Mouse (Mus musculus): Measurements from ENCODE around the gene Ppox. TPM values are rescaled to one million over a fixed set of nuclear protein-coding genes. Genes with fewer than 3 reads are reported as not detected.
"Not testable (repeated sequence)": the region's sequence is repeated elsewhere in the genome, so short reads cannot be mapped to it uniquely, and the experiment has no call there.

The Ppox gene
- polyA plus RNA-seq, 1 experiment, result 9.0 TPM

DNA sequence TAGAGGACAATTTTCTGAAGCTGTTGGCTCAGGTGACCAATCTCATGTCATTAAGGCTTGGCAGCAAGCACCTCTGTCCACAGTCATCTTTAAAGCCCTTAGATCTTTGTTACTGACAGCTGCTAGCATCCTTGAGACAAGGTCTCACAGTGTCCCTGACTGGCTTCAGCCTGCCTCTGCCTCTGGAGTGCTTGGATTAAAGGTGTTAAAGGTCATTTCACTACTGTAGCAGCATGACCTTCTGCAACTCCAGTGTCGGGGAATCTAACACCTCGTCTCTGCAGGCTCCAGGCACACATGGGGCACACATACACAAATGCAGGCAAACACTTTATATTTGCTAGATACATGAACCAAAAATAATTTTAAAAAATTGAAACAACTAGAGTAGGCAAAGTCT, 44.6 kb upstream of the Ppox start:
- H3K4me3 ChIP-seq (ENCODE audit: insufficient read depth, poor library complexity, severe bottlenecking), result no peak overlapping the region
- peaks cover 65% of the 10 kb centered on the region for H3K79me2 ChIP-seq (ENCODE audit: control insufficient read depth, insufficient read depth)
- H3K36me3 ChIP-seq (ENCODE audit: control insufficient read depth, insufficient read depth), result peaks cover 7% of the 10 kb centered on the region
- no peaks in the 10 kb centered on the region for H3K27me3 ChIP-seq (ENCODE audit: control insufficient read depth, insufficient read depth, insufficient read length)
- no peak overlapping the region for H3ac ChIP-seq (ENCODE audit: control insufficient read depth, insufficient read length, low read depth)
- H3K79me3 ChIP-seq (ENCODE audit: low read depth), result peaks cover 38% of the 10 kb centered on the region
- TF ChIP-seq MYOG (IDR thresholded peaks at IDR 0.05; ENCODE audit: control insufficient read depth, extremely low read depth, insufficient read length), result no peak

DNA sequence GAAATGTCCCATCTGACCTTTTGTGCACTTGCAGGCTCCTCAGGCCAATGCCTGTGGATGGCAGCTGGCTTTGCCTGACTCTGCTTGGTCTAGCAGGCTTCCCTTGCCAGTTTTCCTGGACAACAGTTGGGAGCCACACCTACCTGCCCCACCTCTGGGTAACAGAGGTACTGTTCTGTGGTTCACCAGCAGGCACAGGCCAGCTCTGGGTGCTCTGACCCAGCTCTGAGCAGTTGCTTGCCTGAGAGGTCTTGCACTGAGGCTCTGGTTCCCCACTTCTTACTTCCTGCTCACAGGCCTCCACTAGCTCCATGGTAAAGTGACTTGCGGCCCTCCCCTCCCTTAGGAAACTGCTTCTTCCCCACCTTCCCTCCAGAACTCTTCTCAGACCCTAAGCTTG, 41.0 kb upstream of the Ppox start:
- Histone ChIP-seq H3K4me3 (ENCODE audit: insufficient read depth, poor library complexity, severe bottlenecking) (no peak overlapping the region), H3K79me2 (ENCODE audit: control insufficient read depth, insufficient read depth) (peaks cover 37% of the 10 kb centered on the region), H3K27me3 (ENCODE audit: control insufficient read depth, insufficient read depth, insufficient read length) (no peaks in the 10 kb centered on the region), H3K79me3 (ENCODE audit: low read depth) (peaks cover 15% of the 10 kb centered on the region), H3ac (ENCODE audit: control insufficient read depth, insufficient read length, low read depth) (no peak overlapping the region), H3K36me3 (ENCODE audit: control insufficient read depth, insufficient read depth) (peaks cover 7% of the 10 kb centered on the region)
- TF ChIP-seq FOSL1 (IDR thresholded peaks at IDR 0.05; ENCODE audit: insufficient read depth, low read length, poor library complexity, severe bottlenecking), result no peak
- TF ChIP-seq CEBPB (IDR thresholded peaks at IDR 0.05; ENCODE audit: low read depth), result no peak
- no peak for TF ChIP-seq MYOD1 (IDR thresholded peaks at IDR 0.05; ENCODE audit: control insufficient read depth, insufficient read length, low read depth)
- TF ChIP-seq MYOG (IDR thresholded peaks at IDR 0.05; ENCODE audit: control insufficient read depth, extremely low read depth, insufficient read length), result no peak
- TF ChIP-seq CTCF (IDR thresholded peaks at IDR 0.05; ENCODE audit: control insufficient read depth, insufficient read depth, insufficient read length), result no peak
- no peak for TF ChIP-seq MAX (IDR thresholded peaks at IDR 0.05)
- TF ChIP-seq USF1 (IDR thresholded peaks at IDR 0.05; ENCODE audit: low read depth), result no peak

DNA sequence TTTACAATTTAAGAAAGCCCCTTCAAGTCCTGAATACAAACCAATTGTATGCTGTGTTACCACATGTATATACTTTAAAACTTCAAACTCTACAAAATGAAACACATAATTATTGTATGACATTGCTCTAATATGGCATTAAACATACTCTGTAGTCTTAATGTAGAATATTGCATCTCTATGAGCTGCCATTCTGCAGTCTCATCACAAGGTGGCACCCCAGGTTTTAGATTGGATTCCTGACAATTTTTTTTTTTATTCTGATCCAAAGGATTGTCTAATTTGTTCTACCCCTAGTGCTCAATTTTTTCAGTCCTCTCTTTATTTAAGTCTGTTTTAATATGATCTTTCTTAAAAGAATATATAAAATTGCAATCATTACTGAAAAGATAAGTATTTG, 40.4 kb upstream of the Ppox start:
- H3K36me3 ChIP-seq (ENCODE audit: control insufficient read depth, insufficient read depth), result peaks cover 6% of the 10 kb centered on the region
- TF ChIP-seq FOSL1 (IDR thresholded peaks at IDR 0.05; ENCODE audit: insufficient read depth, low read length, poor library complexity, severe bottlenecking) (no peak), MYOG (IDR thresholded peaks at IDR 0.05; ENCODE audit: control insufficient read depth, extremely low read depth, insufficient read length) (no peak), MYOD1 (IDR thresholded peaks at IDR 0.05; ENCODE audit: control insufficient read depth, insufficient read length, low read depth) (no peak), USF1 (IDR thresholded peaks at IDR 0.05; ENCODE audit: low read depth) (no peak), CEBPB (IDR thresholded peaks at IDR 0.05; ENCODE audit: low read depth) (no peak), CTCF (IDR thresholded peaks at IDR 0.05; ENCODE audit: control insufficient read depth, insufficient read depth, insufficient read length) (no peak)

DNA sequence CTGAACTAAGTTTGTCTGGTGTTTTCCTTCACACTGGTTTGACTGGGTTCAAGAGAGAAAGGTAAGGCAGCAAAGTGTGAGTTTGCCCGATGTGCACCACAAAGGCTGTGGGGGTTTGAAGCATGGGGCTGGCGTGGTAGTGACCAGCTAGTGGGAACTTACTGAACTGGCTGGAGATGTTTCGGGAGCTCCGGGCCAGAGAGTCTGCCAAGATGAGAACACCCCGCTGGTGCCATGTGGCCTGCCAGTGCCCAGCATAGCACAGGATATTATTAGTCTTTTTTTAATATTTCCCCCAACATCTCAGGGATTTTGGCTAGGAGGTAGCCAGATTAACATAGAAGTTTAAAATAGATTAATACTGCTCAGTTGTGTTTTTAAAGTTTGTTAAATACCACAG, 39.2 kb upstream of the Ppox start:
- TF ChIP-seq MYOD1 (IDR thresholded peaks at IDR 0.05; ENCODE audit: control insufficient read depth, insufficient read length, low read depth) (no peak), CTCF (IDR thresholded peaks at IDR 0.05; ENCODE audit: control insufficient read depth, insufficient read depth, insufficient read length) (no peak), FOSL1 (IDR thresholded peaks at IDR 0.05; ENCODE audit: insufficient read depth, low read length, poor library complexity, severe bottlenecking) (no peak), CEBPB (IDR thresholded peaks at IDR 0.05; ENCODE audit: low read depth) (no peak), MAX (IDR thresholded peaks at IDR 0.05) (no peak), USF1 (IDR thresholded peaks at IDR 0.05; ENCODE audit: low read depth) (no peak), MYOG (IDR thresholded peaks at IDR 0.05; ENCODE audit: control insufficient read depth, extremely low read depth, insufficient read length) (no peak)
- Histone ChIP-seq H3K27me3 (ENCODE audit: control insufficient read depth, insufficient read depth, insufficient read length) (no peaks in the 10 kb centered on the region), H3K79me2 (ENCODE audit: control insufficient read depth, insufficient read depth) (peaks cover 18% of the 10 kb centered on the region), H3K36me3 (ENCODE audit: control insufficient read depth, insufficient read depth) (no peaks in the 10 kb centered on the region), H3K4me3 (ENCODE audit: insufficient read depth, poor library complexity, severe bottlenecking) (no peak overlapping the region), H3ac (ENCODE audit: control insufficient read depth, insufficient read length, low read depth) (no peak overlapping the region), H3K79me3 (ENCODE audit: low read depth) (peaks cover 2% of the 10 kb centered on the region)

More for the DNA sequence above, 40.4 kb upstream of the Ppox start:
- Histone ChIP-seq H3ac (ENCODE audit: control insufficient read depth, insufficient read length, low read depth) (no peak overlapping the region), H3K27me3 (ENCODE audit: control insufficient read depth, insufficient read depth, insufficient read length) (no peaks in the 10 kb centered on the region), H3K79me2 (ENCODE audit: control insufficient read depth, insufficient read depth) (peaks cover 31% of the 10 kb centered on the region), H3K4me3 (ENCODE audit: insufficient read depth, poor library complexity, severe bottlenecking) (no peak overlapping the region), H3K79me3 (ENCODE audit: low read depth) (peaks cover 13% of the 10 kb centered on the region)

DNA sequence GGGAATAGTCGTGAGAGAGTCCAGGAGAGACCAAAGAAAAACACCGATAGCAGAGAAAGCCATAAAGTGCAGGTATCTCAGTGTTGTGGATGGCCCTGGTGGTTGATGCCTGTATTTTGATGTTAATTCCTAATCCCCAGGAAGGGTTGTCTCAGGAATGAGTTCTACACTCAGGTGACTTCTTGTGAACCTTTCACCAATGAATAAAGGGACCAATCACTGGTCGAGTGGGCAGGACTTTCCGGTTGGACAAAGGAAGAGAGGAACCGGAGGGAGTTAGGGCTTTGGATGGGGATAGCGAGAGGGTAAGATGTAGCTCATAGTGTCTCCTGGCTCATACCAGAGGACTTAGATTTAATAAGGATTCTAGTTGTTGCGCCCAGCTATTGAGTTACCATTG, 38.8 kb upstream of the Ppox start:
- Histone ChIP-seq H3ac (ENCODE audit: control insufficient read depth, insufficient read length, low read depth) (no peak overlapping the region), H3K36me3 (ENCODE audit: control insufficient read depth, insufficient read depth) (no peaks in the 10 kb centered on the region)

DNA sequence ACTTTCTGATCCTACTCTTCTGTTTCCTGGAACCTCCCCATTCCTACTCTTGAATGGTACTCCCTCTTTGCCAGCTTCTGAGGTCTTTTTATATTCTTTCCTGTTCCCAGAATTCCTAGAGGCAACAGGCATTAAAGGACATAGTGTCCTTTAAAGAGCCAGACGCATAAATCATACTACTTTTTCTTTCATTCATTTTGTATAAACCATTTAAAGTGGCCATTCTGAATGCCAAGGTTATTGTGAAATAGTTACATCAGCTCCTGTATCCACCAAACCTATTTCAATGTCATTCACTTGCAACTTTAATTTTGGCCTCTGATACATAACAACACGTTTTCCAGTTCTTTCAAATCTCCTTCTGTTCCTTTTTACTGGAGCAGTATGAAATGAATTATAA, 28.3 kb upstream of the Ppox start:
- TF ChIP-seq USF1 (IDR thresholded peaks at IDR 0.05; ENCODE audit: low read depth), result no peak
- no peak for TF ChIP-seq MYOD1 (IDR thresholded peaks at IDR 0.05; ENCODE audit: control insufficient read depth, insufficient read length, low read depth)
- TF ChIP-seq CEBPB (IDR thresholded peaks at IDR 0.05; ENCODE audit: low read depth), result no peak
- no peak for TF ChIP-seq MAX (IDR thresholded peaks at IDR 0.05)
- no peak for TF ChIP-seq MYOG (IDR thresholded peaks at IDR 0.05; ENCODE audit: control insufficient read depth, extremely low read depth, insufficient read length)
- no peak for TF ChIP-seq FOSL1 (IDR thresholded peaks at IDR 0.05; ENCODE audit: insufficient read depth, low read length, poor library complexity, severe bottlenecking)
- no peak for TF ChIP-seq CTCF (IDR thresholded peaks at IDR 0.05; ENCODE audit: control insufficient read depth, insufficient read depth, insufficient read length)
- Histone ChIP-seq H3K27me3 (ENCODE audit: control insufficient read depth, insufficient read depth, insufficient read length) (no peaks in the 10 kb centered on the region), H3K79me3 (ENCODE audit: low read depth) (no peaks in the 10 kb centered on the region), H3K79me2 (ENCODE audit: control insufficient read depth, insufficient read depth) (no peaks in the 10 kb centered on the region), H3ac (ENCODE audit: control insufficient read depth, insufficient read length, low read depth) (no peak overlapping the region), H3K4me3 (ENCODE audit: insufficient read depth, poor library complexity, severe bottlenecking) (no peak overlapping the region), H3K36me3 (ENCODE audit: control insufficient read depth, insufficient read depth) (no peaks in the 10 kb centered on the region)

More for the DNA sequence above, 38.8 kb upstream of the Ppox start:
- peaks cover 14% of the 10 kb centered on the region for H3K79me2 ChIP-seq (ENCODE audit: control insufficient read depth, insufficient read depth)
- TF ChIP-seq USF1 (IDR thresholded peaks at IDR 0.05; ENCODE audit: low read depth) (no peak), MYOG (IDR thresholded peaks at IDR 0.05; ENCODE audit: control insufficient read depth, extremely low read depth, insufficient read length) (no peak), MYOD1 (IDR thresholded peaks at IDR 0.05; ENCODE audit: control insufficient read depth, insufficient read length, low read depth) (no peak), CEBPB (IDR thresholded peaks at IDR 0.05; ENCODE audit: low read depth) (no peak), FOSL1 (IDR thresholded peaks at IDR 0.05; ENCODE audit: insufficient read depth, low read length, poor library complexity, severe bottlenecking) (no peak)
- H3K79me3 ChIP-seq (ENCODE audit: low read depth), result no peaks in the 10 kb centered on the region
- H3K4me3 ChIP-seq (ENCODE audit: insufficient read depth, poor library complexity, severe bottlenecking), result no peak overlapping the region
- no peaks in the 10 kb centered on the region for H3K27me3 ChIP-seq (ENCODE audit: control insufficient read depth, insufficient read depth, insufficient read length)

DNA sequence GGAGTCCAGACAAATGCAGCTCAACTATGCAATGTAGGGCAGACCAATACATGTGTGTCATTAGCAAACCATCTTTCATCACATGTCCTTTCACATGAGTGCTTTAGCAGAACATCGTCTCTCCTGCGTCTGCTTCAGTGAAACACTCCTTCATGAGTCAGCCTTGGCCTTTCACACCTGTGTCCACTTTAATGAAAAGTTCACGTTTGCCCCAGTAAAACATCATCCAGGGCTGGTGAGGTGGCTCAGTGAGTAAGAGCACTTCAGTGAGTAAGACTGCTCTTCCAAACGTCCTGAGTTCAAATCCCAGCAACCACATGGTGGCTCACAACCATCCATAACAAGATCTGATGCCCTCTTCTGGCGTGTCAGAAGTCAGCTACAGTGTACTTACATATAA, 25.2 kb upstream of the Ppox start:
- H3K79me3 ChIP-seq (ENCODE audit: low read depth); H3K27me3 ChIP-seq (ENCODE audit: control insufficient read depth, insufficient read depth, insufficient read length); H3ac ChIP-seq (ENCODE audit: control insufficient read depth, insufficient read length, low read depth); H3K79me2 ChIP-seq (ENCODE audit: control insufficient read depth, insufficient read depth); H3K4me3 ChIP-seq (ENCODE audit: insufficient read depth, poor library complexity, severe bottlenecking); H3K36me3 ChIP-seq (ENCODE audit: control insufficient read depth, insufficient read depth): not testable (repeated sequence)
